Mouse (Mus musculus) heart, postnatal 0 days (tissue): ENCODE measurements around the gene Pcsk5.

Experiments used
- CTCF ChIP-seq: IDR thresholded peaks from 2 replicates; pipeline ENCODE4 v1.5.1; 2016; ENCODE audit warnings: antibody characterized with exemption, control low read depth, low read depth
- EP300 ChIP-seq: IDR thresholded peaks from 2 replicates; pipeline ENCODE4 v1.6.1; 2016; ENCODE audit warnings: antibody characterized with exemption, low read depth

- TF ChIP-seq CTCF (no peak), EP300 (no peak)
Measured at GRCm38 (mm10) chr19:17498586-17499235, 338.7 kb downstream of the Pcsk5 start.
